Mouse (Mus musculus) ES-CJ7 (cell line): Measurements from ENCODE around the gene Wdr26.

Experiments
- DNase-seq: peaks from one replicate; pipeline ENCODE4 v3.0.0; 2011; ENCODE audit warnings: low read depth, low spot score

Wdr26 gene

GRCm38 (mm10) chr1:181211920-181212633 is at the start of gene Wdr26:
Wdr26 (minus strand) TSS chr1:181212001.
- peak; percentile 90 for DNase-seq

GRCm38 (mm10) chr1:181260949-181261696 is 49.3 kb upstream of the Wdr26 start:
- no peak for DNase-seq

- no peak for DNase-seq
These were observed 48.6 kb upstream of the Wdr26 start for GRCm38 (mm10) chr1:181260422-181260821.

- DNase-seq: no peak
These were observed 48.0 kb upstream of the Wdr26 start for GRCm38 (mm10) chr1:181259626-181260410.

- no peak for DNase-seq
These were observed 47.3 kb upstream of the Wdr26 start for GRCm38 (mm10) chr1:181259056-181259455.

GRCm38 (mm10) chr1:181258616-181259015 is 46.8 kb upstream of the Wdr26 start:
- no peak for DNase-seq

- no peak for DNase-seq
These were observed 46.1 kb upstream of the Wdr26 start for GRCm38 (mm10) chr1:181257585-181258555.

- peak; percentile 67 for DNase-seq
These were observed 45.1 kb upstream of the Wdr26 start for GRCm38 (mm10) chr1:181256689-181257584.

GRCm38 (mm10) chr1:181255891-181256688 is 44.3 kb upstream of the Wdr26 start:
- peak; percentile 64 for DNase-seq

GRCm38 (mm10) chr1:181255450-181255849 is 43.6 kb upstream of the Wdr26 start:
- DNase-seq: no peak

GRCm38 (mm10) chr1:181251624-181252023 is 39.8 kb upstream of the Wdr26 start:
- DNase-seq: no peak

- peak; percentile 89 for DNase-seq
These were observed 39.2 kb upstream of the Wdr26 start for GRCm38 (mm10) chr1:181250961-181251360.

GRCm38 (mm10) chr1:181249537-181249936 is 37.7 kb upstream of the Wdr26 start:
- no peak for DNase-seq

GRCm38 (mm10) chr1:181247175-181247574 is 35.4 kb upstream of the Wdr26 start:
- no peak for DNase-seq

- DNase-seq: no peak
These were observed 34.8 kb upstream of the Wdr26 start for GRCm38 (mm10) chr1:181246487-181247138.

- DNase-seq: no peak
These were observed 34.0 kb upstream of the Wdr26 start for GRCm38 (mm10) chr1:181245554-181246486.

- DNase-seq: no peak
These were observed 33.3 kb upstream of the Wdr26 start for GRCm38 (mm10) chr1:181245067-181245466.

GRCm38 (mm10) chr1:181241185-181241584 is 29.4 kb upstream of the Wdr26 start:
- DNase-seq: no peak
